9 mouse cellular contexts compared by ENCODE assay signal in the genomic region with DNA sequence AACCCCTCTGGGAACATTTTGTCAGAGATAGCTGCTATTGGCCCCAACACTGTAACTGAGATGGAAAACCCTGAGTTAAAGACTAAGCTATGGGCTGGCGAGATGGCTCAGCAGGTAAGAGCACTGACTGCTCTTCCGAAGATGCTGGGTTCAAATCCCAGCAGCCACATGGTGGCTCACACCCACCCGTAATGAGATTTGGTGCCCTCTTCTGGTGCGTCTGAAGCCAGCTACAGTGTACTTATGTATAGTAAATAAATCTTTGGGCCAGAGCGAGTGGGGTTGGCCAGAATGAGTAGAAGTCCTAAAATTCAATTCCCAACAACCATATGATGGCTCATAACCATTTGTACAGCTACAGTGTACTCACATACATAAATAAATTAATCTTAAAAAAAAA. TPM values are rescaled to one million over a fixed set of nuclear protein-coding genes. Genes with fewer than 3 reads are reported as not detected.
DNase-seq lines count a peak whose midpoint lies in the region; ATAC-seq and TF ChIP-seq lines count a peak whose summit lies in the region.
"Had no signal": no experiment of that assay in that cellular context is flagged by ENCODE, and none has a peak within 500 bp of the region (broad histone marks: within the 10 kb centered on the region; RNA-seq: fewer than 3 reads in every experiment).

No protein-coding gene starts in this region.

- no peaks in the 10 kb centered on the region for H3K9me3 ChIP-seq in hindbrain, postnatal 0 days (ENCODE audit: low read length)
- no peaks in the 10 kb centered on the region for H3K9me3 ChIP-seq in hindbrain, embryonic 16.5 days (ENCODE audit: control insufficient read depth, low read length)
- no peaks in the 10 kb centered on the region for H3K9me3 ChIP-seq in E14TG2a.4 (ENCODE audit: low read length)
- H3K9me3 ChIP-seq: liver, embryonic 15.5 days had no signal

- peaks cover 41% of the 10 kb centered on the region for H3K36me3 ChIP-seq in hindbrain, postnatal 0 days (ENCODE audit: insufficient read depth, low read length)
- H3K36me3 ChIP-seq in hindbrain, embryonic 16.5 days (ENCODE audit: control insufficient read depth, insufficient read depth, low read length), result peaks cover 44% of the 10 kb centered on the region
- peaks cover 87% of the 10 kb centered on the region for H3K36me3 ChIP-seq in E14TG2a.4 (ENCODE audit: insufficient read depth, low read length)

- no peaks in the 10 kb centered on the region for H3K27me3 ChIP-seq in hindbrain, postnatal 0 days (ENCODE audit: insufficient read depth, low read length)
- no peaks in the 10 kb centered on the region for H3K27me3 ChIP-seq in hindbrain, embryonic 16.5 days (replicated peaks; ENCODE audit: control insufficient read depth, insufficient read depth, low read length)
- no peaks in the 10 kb centered on the region for H3K27me3 ChIP-seq in E14TG2a.4 (ENCODE audit: insufficient read depth, low read length)
- H3K27me3 ChIP-seq: liver, embryonic 15.5 days had no signal

- TF ChIP-seq CTCF in hindbrain, postnatal 0 days (IDR thresholded peaks at IDR 0.05; ENCODE audit: low read depth), result peak; percentile 32
- TF ChIP-seq CTCF in E14TG2a.4 (conservative IDR thresholded peaks at IDR 0.05; ENCODE audit: low read length), result peak; percentile 15

- H3K9ac ChIP-seq in hindbrain, postnatal 0 days (replicated peaks; ENCODE audit: low read length), result no peak overlapping the region
- no peak overlapping the region for H3K9ac ChIP-seq in hindbrain, embryonic 16.5 days (ENCODE audit: low read depth, low read length)
- H3K9ac ChIP-seq: liver, embryonic 15.5 days had no signal

- no peak for DNase-seq in hindbrain, postnatal 0 days (ENCODE audit: low spot score)
- peak; percentile 54 for DNase-seq in A20 (ENCODE audit: low read depth, low spot score)
- DNase-seq in lung, postnatal 14 days, result peak; percentile 45
- DNase-seq in urinary bladder, postnatal 25 days (ENCODE audit: low spot score), result no peak
- DNase-seq in urinary bladder, postnatal 36 days (ENCODE audit: low spot score in 2 of 2), result no peak

- H3K4me3 ChIP-seq in hindbrain, postnatal 0 days (ENCODE audit: low read length), result no peak overlapping the region
- H3K4me3 ChIP-seq in hindbrain, embryonic 16.5 days (ENCODE audit: low read length), result no peak overlapping the region
- no peak overlapping the region for H3K4me3 ChIP-seq in E14TG2a.4 (replicated peaks; ENCODE audit: low read length)
- H3K4me3 ChIP-seq: liver, embryonic 15.5 days; myocyte had no signal

- WGBS in hindbrain, postnatal 0 days, result 72% methylated on average over 5 of the region's 5 CpGs
- 78% methylated on average over 5 of the region's 5 CpGs for WGBS in hindbrain, embryonic 16.5 days

- H3K4me2 ChIP-seq in hindbrain, postnatal 0 days (ENCODE audit: low read depth, low read length), result no peak overlapping the region
- no peak overlapping the region for H3K4me2 ChIP-seq in hindbrain, embryonic 16.5 days (ENCODE audit: low read length)
- H3K4me2 ChIP-seq: liver, embryonic 15.5 days had no signal

- no peak overlapping the region for H3K27ac ChIP-seq in hindbrain, postnatal 0 days
- H3K27ac ChIP-seq in hindbrain, embryonic 16.5 days (ENCODE audit: low read depth, low read length), result no peak overlapping the region

- no peak for ATAC-seq in hindbrain, postnatal 0 days
- no peak for ATAC-seq in hindbrain, embryonic 16.5 days

- H3K4me1 ChIP-seq in hindbrain, postnatal 0 days (ENCODE audit: insufficient read depth, low read length), result 0 out of 2 replicates have a peak, but pooled peaks cover 4% of the 10 kb centered on the region
- H3K4me1 ChIP-seq in hindbrain, embryonic 16.5 days (ENCODE audit: control insufficient read depth, insufficient read depth, low read depth, low read length), result peaks cover 10% of the 10 kb centered on the region
- H3K4me1 ChIP-seq in E14TG2a.4 (replicated peaks; ENCODE audit: low read depth, low read length), result peaks cover 84% of the 10 kb centered on the region

RNA-seq across cellular contexts. Expression of gene Bysl, which starts 5.1 kb away (rescaled TPM):
- total RNA-seq in hindbrain, postnatal 0 days (2014; rRNA removed), result 20.2 and 25.7 TPM in 2 replicates
- 25.3 and 27.1 TPM in 2 replicates for polyA plus RNA-seq in hindbrain, postnatal 0 days (2015; fragmentation: Nextera tagmentation; extraction: Ambion mirVana)
- 35.5 and 37.8 TPM in 2 replicates for polyA plus RNA-seq in hindbrain, embryonic 16.5 days (2015; fragmentation: Nextera tagmentation; extraction: Ambion mirVana)

RNA-seq across cellular contexts. Expression of gene Med20, which starts 5.2 kb away (rescaled TPM):
- 27.9 and 40.9 TPM in 2 replicates for total RNA-seq in hindbrain, postnatal 0 days (2014; rRNA removed)
- polyA plus RNA-seq in hindbrain, postnatal 0 days (2015; fragmentation: Nextera tagmentation; extraction: Ambion mirVana), result 27.3 and 27.9 TPM in 2 replicates
- polyA plus RNA-seq in hindbrain, embryonic 16.5 days (2015; fragmentation: Nextera tagmentation; extraction: Ambion mirVana), result 43.7 and 45.3 TPM in 2 replicates

RNA-seq across cellular contexts. Expression of gene Gm20517, which starts 5.2 kb away (rescaled TPM):
- 4.6 and 4.8 TPM in 2 replicates for total RNA-seq in hindbrain, postnatal 0 days (2014; rRNA removed)
- 1.2 and 1.6 TPM in 2 replicates for polyA plus RNA-seq in hindbrain, postnatal 0 days (2015; fragmentation: Nextera tagmentation; extraction: Ambion mirVana)
- 1.7 and 1.9 TPM in 2 replicates for polyA plus RNA-seq in hindbrain, embryonic 16.5 days (2015; fragmentation: Nextera tagmentation; extraction: Ambion mirVana)

RNA-seq across cellular contexts. Expression of gene Usp49, which starts 24.3 kb away (rescaled TPM):
- total RNA-seq in hindbrain, postnatal 0 days (2014; rRNA removed), result 20.7 and 25.5 TPM in 2 replicates
- 4.2 and 4.9 TPM in 2 replicates for polyA plus RNA-seq in hindbrain, postnatal 0 days (2015; fragmentation: Nextera tagmentation; extraction: Ambion mirVana)
- 5.2 TPM in 2 replicates for polyA plus RNA-seq in hindbrain, embryonic 16.5 days (2015; fragmentation: Nextera tagmentation; extraction: Ambion mirVana)

Comparison
In these comparisons a context has a peak if more than half of its experiments do, and no peak if none do; other contexts are left out.
1. DNase-seq: peak in A20 (single experiment) and lung, postnatal 14 days (single experiment); none in hindbrain, postnatal 0 days (single experiment), urinary bladder, postnatal 25 days (single experiment) and urinary bladder, postnatal 36 days (0 of 2).